Mouse (Mus musculus) ZHBTc4 (cell line): ENCODE data around the gene Lrrfip2.

Source experiments
- DNase-seq: peaks from one replicate; pipeline ENCODE4 v3.0.0-alpha.2; 2011; ENCODE audit warnings: low read depth, low spot score

The Lrrfip2 gene

GRCm38 (mm10) chr9:111159562-111159961 is 42.2 kb downstream of the Lrrfip2 start:
- no peak for DNase-seq

GRCm38 (mm10) chr9:111161213-111161612 is 43.8 kb downstream of the Lrrfip2 start:
- peak; percentile 13 for DNase-seq

- DNase-seq, result peak; percentile 17
These were observed 49.2 kb downstream of the Lrrfip2 start for GRCm38 (mm10) chr9:111166612-111167011.

- DNase-seq, result no peak
These were observed 53.0 kb downstream of the Lrrfip2 start for GRCm38 (mm10) chr9:111170430-111170829.

GRCm38 (mm10) chr9:111174071-111174470 is 56.7 kb downstream of the Lrrfip2 start:
- DNase-seq, result no peak

- no peak for DNase-seq
These were observed 61.6 kb downstream of the Lrrfip2 start for GRCm38 (mm10) chr9:111178971-111179370.

GRCm38 (mm10) chr9:111182176-111182575 is 64.8 kb downstream of the Lrrfip2 start:
- DNase-seq, result no peak

- DNase-seq, result no peak
These were observed 67.5 kb downstream of the Lrrfip2 start for GRCm38 (mm10) chr9:111184929-111185328.

GRCm38 (mm10) chr9:111186861-111187260 is 69.5 kb downstream of the Lrrfip2 start:
- DNase-seq, result no peak

- DNase-seq, result no peak
These were observed 71.3 kb downstream of the Lrrfip2 start for GRCm38 (mm10) chr9:111188731-111189130.

- DNase-seq, result no peak
These were observed 75.8 kb downstream of the Lrrfip2 start for GRCm38 (mm10) chr9:111193211-111193610.

- DNase-seq, result no peak
These were observed 79.7 kb downstream of the Lrrfip2 start for GRCm38 (mm10) chr9:111197116-111197515.

GRCm38 (mm10) chr9:111197712-111198111 is 80.3 kb downstream of the Lrrfip2 start:
- DNase-seq, result no peak

GRCm38 (mm10) chr9:111198332-111198731 is 80.9 kb downstream of the Lrrfip2 start:
- no peak for DNase-seq

- no peak for DNase-seq
These were observed 82.8 kb downstream of the Lrrfip2 start for GRCm38 (mm10) chr9:111200208-111200607.

- DNase-seq, result no peak
These were observed 87.4 kb downstream of the Lrrfip2 start for GRCm38 (mm10) chr9:111204601-111205375.

- no peak for DNase-seq
These were observed 90.3 kb downstream of the Lrrfip2 start for GRCm38 (mm10) chr9:111207683-111208082.

- no peak for DNase-seq
These were observed 90.8 kb downstream of the Lrrfip2 start for GRCm38 (mm10) chr9:111208185-111208584.

GRCm38 (mm10) chr9:111209158-111209699 is 91.8 kb downstream of the Lrrfip2 start:
- DNase-seq, result no peak

- DNase-seq, result no peak
These were observed 93.0 kb downstream of the Lrrfip2 start for GRCm38 (mm10) chr9:111210412-111210811.

GRCm38 (mm10) chr9:111211122-111212041 is 94.0 kb downstream of the Lrrfip2 start:
- DNase-seq, result no peak

GRCm38 (mm10) chr9:111213501-111213900 is 96.1 kb downstream of the Lrrfip2 start:
- no peak for DNase-seq
